Mouse (Mus musculus) liver, adult 2 months (tissue): Measurements from ENCODE around the gene Foxo1.
A peak's percentile ranks its signal among the peaks of the same experiment; 100 is the strongest.

ENCODE experiments used
- CTCF ChIP-seq: fragments of 200-500 bp; IDR thresholded peaks from 2 replicates; pipeline ENCODE4 v1.5.1; 2011; ENCODE audit warnings: low read depth, low read length, control low read depth
- POLR2A ChIP-seq: fragments of 200-500 bp; IDR thresholded peaks from 2 replicates; pipeline ENCODE4 v1.6.1; 2011; ENCODE audit warnings: low read length, control low read depth; ENCODE audit not compliant: insufficient read depth; ENCODE audit errors: extremely low read depth

DNA sequence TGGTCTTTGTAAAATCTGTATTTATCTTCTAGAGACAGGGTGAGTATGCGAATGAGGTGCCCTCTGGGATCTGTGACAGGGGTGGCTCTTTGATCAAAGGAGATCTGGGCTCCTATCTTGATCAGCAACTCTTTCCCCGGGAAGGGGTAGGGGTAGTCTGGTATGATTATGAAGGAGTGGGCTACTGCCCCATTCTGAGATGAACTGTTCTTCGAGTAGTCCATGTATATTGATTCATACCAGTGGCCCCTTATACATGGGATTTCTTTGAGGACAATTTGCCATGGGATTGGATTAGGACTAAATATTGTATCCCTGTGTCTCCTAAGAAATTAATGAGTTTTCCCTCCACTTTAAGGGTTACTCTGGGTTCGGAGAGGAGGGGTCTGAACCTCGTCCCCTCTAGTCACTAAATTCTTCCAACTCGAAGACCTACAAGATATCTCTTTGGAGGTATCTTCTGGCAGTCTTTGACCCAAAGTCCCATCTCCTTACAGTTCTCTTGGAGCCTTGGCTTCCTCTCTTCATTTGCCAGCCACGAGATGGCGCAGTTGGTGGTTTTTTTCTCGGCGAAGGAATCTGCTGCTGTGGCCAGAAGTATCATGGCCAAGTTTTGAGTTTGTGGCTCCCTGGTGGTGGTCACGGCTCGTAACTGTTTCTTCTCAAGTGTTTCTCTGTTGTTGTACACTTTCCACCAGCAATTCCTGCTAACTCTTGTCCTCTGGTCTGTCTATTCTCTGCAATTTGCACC is 24.7 kb upstream of the Foxo1 start:
- peak; percentile 66 for TF ChIP-seq CTCF
- no peak for TF ChIP-seq POLR2A
